Comparison of ENCODE assay signal across 20 mouse cellular contexts in the genomic region with DNA sequence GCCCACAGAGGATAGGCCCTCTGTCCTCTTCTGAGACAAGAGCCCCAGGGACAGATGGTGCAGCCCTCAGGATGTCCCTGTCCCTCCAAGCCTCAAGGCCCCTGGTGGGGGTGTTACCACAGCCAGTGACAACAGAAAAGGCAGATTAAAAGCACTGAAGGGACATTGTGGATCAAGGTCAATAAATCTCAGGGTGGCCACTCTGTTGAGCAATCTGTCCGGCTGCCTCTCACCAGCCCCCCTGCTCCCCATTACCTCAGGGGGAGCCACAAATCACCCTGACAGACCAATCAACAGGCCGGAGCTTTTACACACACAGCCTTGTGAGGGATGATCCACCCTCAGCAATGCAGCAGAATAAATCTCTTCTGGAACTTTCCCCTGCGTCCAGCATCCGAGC. TPM values are rescaled to one million over a fixed set of nuclear protein-coding genes. Genes with fewer than 3 reads are reported as not detected.
A peak's percentile ranks its signal among the peaks of the same experiment; 100 is the strongest.
DNase-seq lines count a peak whose midpoint lies in the region; ATAC-seq lines count a peak whose summit lies in the region.
"Had no signal": no experiment of that assay in that cellular context is flagged by ENCODE, and none has a peak within 500 bp of the region (broad histone marks: within the 10 kb centered on the region; RNA-seq: fewer than 3 reads in every experiment).

No protein-coding gene starts in this region.

- H3K9ac ChIP-seq in neural tube, embryonic 11.5 days (ENCODE audit: low read length) = no peak overlapping the region
- no peak overlapping the region for H3K9ac ChIP-seq in neural tube, embryonic 15.5 days (replicated peaks)
- H3K9ac ChIP-seq: embryonic facial prominence, embryonic 13.5 days; limb, embryonic 13.5 days; midbrain, embryonic 12.5 days had no signal

- H3K4me2 ChIP-seq in neural tube, embryonic 11.5 days (ENCODE audit: low read depth) = no peak overlapping the region
- H3K4me2 ChIP-seq in neural tube, embryonic 15.5 days = no peak overlapping the region
- H3K4me2 ChIP-seq: embryonic facial prominence, embryonic 13.5 days; limb, embryonic 13.5 days; midbrain, embryonic 12.5 days had no signal

- H3K27me3 ChIP-seq in heart, embryonic 10.5 days (ENCODE audit: insufficient read depth, poor library complexity, severe bottlenecking) = peaks cover 36% of the 10 kb centered on the region
- H3K27me3 ChIP-seq in neural tube, embryonic 11.5 days (ENCODE audit: control insufficient read depth, insufficient read depth, low read length) = no peaks in the 10 kb centered on the region
- peaks cover 11% of the 10 kb centered on the region for H3K27me3 ChIP-seq in neural tube, embryonic 15.5 days (replicated peaks)

- peak; percentile 80 for ATAC-seq in neural tube, embryonic 11.5 days (ENCODE audit: insufficient read depth, low FRiP score, low TSS enrichment)
- peak; percentile 66; the same call in 1 of the 2 replicates for ATAC-seq in neural tube, embryonic 15.5 days (ENCODE audit: low FRiP score)

- peak overlapping the region; percentile 31 for H3K27ac ChIP-seq in heart, embryonic 10.5 days
- no peak overlapping the region for H3K27ac ChIP-seq in neural tube, embryonic 11.5 days (ENCODE audit: low read depth, low read length)
- no peak overlapping the region for H3K27ac ChIP-seq in neural tube, embryonic 15.5 days (replicated peaks)
- H3K27ac ChIP-seq: embryonic facial prominence, embryonic 13.5 days; limb, embryonic 13.5 days; midbrain, embryonic 12.5 days; stomach, postnatal 0 days had no signal

- H3K4me1 ChIP-seq in heart, embryonic 10.5 days = peaks cover 36% of the 10 kb centered on the region
- peaks cover 9% of the 10 kb centered on the region for H3K4me1 ChIP-seq in neural tube, embryonic 11.5 days (ENCODE audit: control insufficient read depth, insufficient read depth, low read length)
- H3K4me1 ChIP-seq in neural tube, embryonic 15.5 days = peaks cover 14% of the 10 kb centered on the region
- H3K4me1 ChIP-seq: embryonic facial prominence, embryonic 13.5 days had no signal

- H3K9me3 ChIP-seq in heart, embryonic 10.5 days = no peaks in the 10 kb centered on the region
- no peaks in the 10 kb centered on the region for H3K9me3 ChIP-seq in neural tube, embryonic 11.5 days (ENCODE audit: control insufficient read depth, low read length)
- H3K9me3 ChIP-seq in neural tube, embryonic 15.5 days (replicated peaks) = no peaks in the 10 kb centered on the region
- H3K9me3 ChIP-seq: embryonic facial prominence, embryonic 13.5 days; G1E; limb, embryonic 13.5 days; midbrain, embryonic 12.5 days had no signal

- WGBS in heart, embryonic 10.5 days = 32% methylated on average over 4 of the region's 4 CpGs
- WGBS in neural tube, embryonic 11.5 days = 3% methylated on average over 4 of the region's 4 CpGs
- 1% methylated on average over 4 of the region's 4 CpGs for WGBS in neural tube, embryonic 15.5 days

- DNase-seq in heart, embryonic 10.5 days (ENCODE audit: low spot score) = no peak
- no peak for DNase-seq in heart, adult 11 months
- no peak for DNase-seq in neural tube, embryonic 11.5 days (ENCODE audit: low spot score)
- DNase-seq in neural tube, embryonic 10.5 days (ENCODE audit: extremely low spot score, low spot score) = no peak
- DNase-seq in brain, adult 2 months (ENCODE audit: low read depth, low spot score) = peak; percentile 36
- no peak for DNase-seq in frontal cortex, postnatal 14 days (ENCODE audit: low spot score in 2 of 2)
- DNase-seq: gastrocnemius, postnatal 36 days; kidney, adult 9 months; layer of hippocampus, adult 9-11 months; lung, postnatal 36 days; thymus, postnatal 14 days had no signal

- H3K36me3 ChIP-seq in heart, embryonic 10.5 days = no peaks in the 10 kb centered on the region
- no peaks in the 10 kb centered on the region for H3K36me3 ChIP-seq in neural tube, embryonic 11.5 days (ENCODE audit: control insufficient read depth, insufficient read depth, low read length)
- H3K36me3 ChIP-seq in neural tube, embryonic 15.5 days = no peaks in the 10 kb centered on the region
- H3K36me3 ChIP-seq: embryonic facial prominence, embryonic 13.5 days; G1E; limb, embryonic 13.5 days; midbrain, embryonic 12.5 days had no signal

- H3K4me3 ChIP-seq in heart, embryonic 10.5 days = no peak overlapping the region
- H3K4me3 ChIP-seq in neural tube, embryonic 11.5 days (ENCODE audit: low read depth, low read length) = no peak overlapping the region
- H3K4me3 ChIP-seq in neural tube, embryonic 15.5 days (replicated peaks) = no peak overlapping the region
- H3K4me3 ChIP-seq: embryonic facial prominence, embryonic 13.5 days; limb, embryonic 13.5 days; midbrain, embryonic 12.5 days had no signal

RNA-seq across cellular contexts. Expression of a gene that starts 32.9 kb away (rescaled TPM):
- polyA plus RNA-seq in heart, embryonic 10.5 days (2016; fragmentation: Nextera tagmentation; extraction: Ambion mirVana) = 0.09 and 0.48 TPM in 2 replicates
- polyA plus RNA-seq in neural tube, embryonic 11.5 days (2014; fragmentation: Nextera tagmentation; extraction: Ambion mirVana) = 19.6 and 25.3 TPM in 2 replicates
- 6.9 and 8.5 TPM in 2 replicates for polyA plus RNA-seq in neural tube, embryonic 15.5 days (2015; fragmentation: Nextera tagmentation; extraction: Ambion mirVana)
- polyA plus RNA-seq: G1E; heart, embryonic 14.5 days; limb, embryonic 13.5 days; liver, embryonic 16.5 days; spleen, adult 2 months; stomach, postnatal 0 days had no signal

RNA-seq across cellular contexts. Expression of a gene that starts 52.2 kb away (rescaled TPM):
- polyA plus RNA-seq in heart, embryonic 10.5 days (2016; fragmentation: Nextera tagmentation; extraction: Ambion mirVana) = 5.1 and 5.4 TPM in 2 replicates
- 8.2 and 9.8 TPM in 2 replicates for polyA plus RNA-seq in neural tube, embryonic 11.5 days (2014; fragmentation: Nextera tagmentation; extraction: Ambion mirVana)
- polyA plus RNA-seq in neural tube, embryonic 15.5 days (2015; fragmentation: Nextera tagmentation; extraction: Ambion mirVana) = 22.9 and 23.6 TPM in 2 replicates
